Mouse (Mus musculus): Measurements from ENCODE around the gene Bmpr1a. TPM values are rescaled to one million over a fixed set of nuclear protein-coding genes. Genes with fewer than 3 reads are reported as not detected.

Gene Bmpr1a
- polyA plus RNA-seq, 1 experiment from 2014 or later: 44.9 TPM

DNA sequence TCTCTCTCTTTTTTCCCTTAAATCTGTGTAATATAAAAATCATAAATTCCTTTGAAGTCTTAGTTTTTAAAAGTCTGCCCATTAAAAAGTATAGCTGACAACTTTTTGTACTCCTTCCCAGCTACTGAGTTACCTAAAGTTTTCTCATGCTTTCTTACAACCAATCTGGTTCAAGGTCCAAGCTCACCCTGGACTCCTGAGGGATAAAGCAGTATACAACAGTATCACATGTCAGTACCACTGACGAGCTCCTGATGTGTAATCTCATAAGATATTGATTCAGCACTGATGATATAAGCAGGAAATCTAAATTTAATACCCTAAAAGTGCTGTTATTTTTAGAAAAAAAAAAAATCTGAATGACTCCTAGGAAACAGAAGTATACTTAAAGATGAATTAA lies 12.2 kb downstream of the Bmpr1a start:
- Histone ChIP-seq H3K27ac (ENCODE audit: low read depth, low read length) (no peak overlapping the region), H3K4me2 (replicated peaks; ENCODE audit: low read depth, low read length) (no peak overlapping the region), H3K36me3 (ENCODE audit: control insufficient read depth, insufficient read depth, low read length) (no peaks in the 10 kb centered on the region), H3K27me3 (ENCODE audit: control insufficient read depth, insufficient read depth, low read length) (no peaks in the 10 kb centered on the region), H3K4me1 (replicated peaks; ENCODE audit: control insufficient read depth, insufficient read depth, low read length) (no peaks in the 10 kb centered on the region), H3K4me3 (ENCODE audit: low read depth, low read length) (no peak overlapping the region), H3K9me3 (ENCODE audit: control insufficient read depth, low read length) (no peaks in the 10 kb centered on the region), H3K9ac (ENCODE audit: low read depth, low read length) (no peak overlapping the region)
- ATAC-seq (ENCODE audit: low FRiP score) (no peak), DNase-seq (ENCODE audit: low spot score) (no peak)
- WGBS: 76% methylated on average over 1 of the region's 1 CpGs

DNA sequence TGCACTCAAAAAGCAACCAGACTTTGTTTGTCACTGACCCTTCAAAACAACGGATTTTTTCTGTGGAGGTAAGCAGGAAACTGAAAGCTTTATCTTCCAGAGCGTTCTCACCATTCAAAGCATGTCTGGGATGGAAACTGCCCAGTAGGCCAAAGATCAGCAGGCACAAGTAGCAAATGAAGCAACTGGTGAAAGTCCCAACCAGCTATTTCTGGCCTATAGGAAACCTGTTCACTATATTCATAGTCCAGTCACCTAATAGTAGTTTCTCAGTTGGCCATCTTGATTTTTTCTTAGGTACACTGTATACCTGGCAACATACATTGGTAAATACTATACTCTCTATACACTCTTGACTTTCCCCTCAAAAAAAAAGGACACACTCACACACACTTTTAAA lies 13.2 kb downstream of the Bmpr1a start:
- no peaks in the 10 kb centered on the region for H3K36me3 ChIP-seq (ENCODE audit: control insufficient read depth, insufficient read depth, low read length)
- no peaks in the 10 kb centered on the region for H3K4me1 ChIP-seq (replicated peaks; ENCODE audit: control insufficient read depth, insufficient read depth, low read length)
- no peaks in the 10 kb centered on the region for H3K27me3 ChIP-seq (ENCODE audit: control insufficient read depth, insufficient read depth, low read length)
- no peak overlapping the region for H3K9ac ChIP-seq (ENCODE audit: low read depth, low read length)
- no peaks in the 10 kb centered on the region for H3K9me3 ChIP-seq (ENCODE audit: control insufficient read depth, low read length)
- no peak overlapping the region for H3K4me2 ChIP-seq (replicated peaks; ENCODE audit: low read depth, low read length)
- no peak overlapping the region for H3K4me3 ChIP-seq (ENCODE audit: low read depth, low read length)
- 81% methylated on average over 2 of the region's 2 CpGs for WGBS
- DNase-seq (ENCODE audit: low spot score) (no peak), ATAC-seq (ENCODE audit: low FRiP score) (no peak)
- no peak overlapping the region for H3K27ac ChIP-seq (ENCODE audit: low read depth, low read length)

DNA sequence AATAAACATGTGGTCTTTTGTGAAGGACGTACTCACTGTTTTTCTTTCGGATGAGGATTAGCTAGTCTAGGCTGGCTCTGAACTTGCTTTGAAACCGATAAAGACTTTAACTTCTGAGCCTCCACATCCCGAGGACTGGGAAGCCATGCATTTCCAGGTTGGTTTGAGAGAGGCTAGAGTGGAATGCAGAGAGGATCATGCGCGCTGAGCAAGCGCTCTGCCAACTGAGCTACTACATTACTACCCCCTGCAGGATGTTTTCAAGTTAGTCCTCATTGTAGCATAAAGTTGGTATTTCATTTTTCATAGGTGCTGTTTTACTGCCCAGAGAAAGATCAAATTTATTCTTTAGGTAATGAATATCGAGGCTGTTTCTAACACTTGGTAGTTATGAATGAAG lies 17.0 kb downstream of the Bmpr1a start:
- Histone ChIP-seq H3K27ac (ENCODE audit: low read depth, low read length) (no peak overlapping the region), H3K27me3 (ENCODE audit: control insufficient read depth, insufficient read depth, low read length) (no peaks in the 10 kb centered on the region), H3K4me2 (replicated peaks; ENCODE audit: low read depth, low read length) (no peak overlapping the region), H3K4me1 (replicated peaks; ENCODE audit: control insufficient read depth, insufficient read depth, low read length) (no peaks in the 10 kb centered on the region), H3K4me3 (ENCODE audit: low read depth, low read length) (no peak overlapping the region), H3K36me3 (ENCODE audit: control insufficient read depth, insufficient read depth, low read length) (no peaks in the 10 kb centered on the region), H3K9ac (ENCODE audit: low read depth, low read length) (no peak overlapping the region), H3K9me3 (ENCODE audit: control insufficient read depth, low read length) (no peaks in the 10 kb centered on the region)
- ATAC-seq (ENCODE audit: low FRiP score) (no peak), DNase-seq (ENCODE audit: low spot score) (no peak)
- 63% methylated on average over 8 of the region's 8 CpGs for WGBS

DNA sequence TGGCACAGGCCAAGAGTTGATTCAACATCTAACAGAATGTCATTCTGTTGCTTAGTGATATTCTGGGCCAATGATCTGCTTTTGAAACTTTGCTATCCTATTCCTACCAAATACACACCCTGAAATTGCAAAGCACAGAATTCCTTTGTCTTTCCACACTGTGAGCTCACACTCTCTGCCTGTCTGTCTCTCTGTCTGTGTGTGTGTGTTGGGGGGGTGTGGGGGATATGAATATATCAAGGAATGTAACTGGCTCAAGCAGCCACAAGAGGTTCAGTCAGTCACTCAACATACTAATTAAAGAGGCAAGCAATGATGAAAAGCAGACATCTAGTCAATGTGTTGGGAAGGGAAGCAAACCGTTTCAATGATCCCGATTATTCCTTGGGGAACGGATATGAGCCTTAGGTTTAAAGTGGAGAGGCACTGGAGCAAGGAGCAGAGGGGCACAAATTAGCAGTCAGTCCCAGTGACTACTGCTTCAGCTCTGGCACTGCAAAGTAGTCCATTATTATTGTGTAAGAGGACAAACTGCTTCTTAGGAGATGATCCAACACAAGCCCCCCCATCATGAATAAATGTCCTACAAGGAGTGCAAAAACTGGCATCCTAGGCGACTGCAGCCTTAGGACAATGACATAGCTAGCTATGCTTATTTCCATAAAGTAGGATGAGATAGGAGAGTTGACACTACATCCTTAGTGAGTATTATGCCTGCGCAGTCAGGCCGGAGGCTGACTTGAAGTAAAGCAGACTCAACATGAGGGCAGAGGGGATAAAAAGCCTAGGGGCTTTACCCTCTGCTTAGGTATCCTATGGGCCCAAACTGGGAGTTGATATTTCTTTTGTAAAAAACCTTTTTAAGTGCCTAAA lies 19.4 kb downstream of the Bmpr1a start:
- Histone ChIP-seq H3K27ac (ENCODE audit: low read depth, low read length) (0 out of 2 replicates have a peak overlapping the region, but pooled peaks have one; percentile 7), H3K9ac (ENCODE audit: low read depth, low read length) (no peak overlapping the region), H3K4me1 (replicated peaks; ENCODE audit: control insufficient read depth, insufficient read depth, low read length) (no peaks in the 10 kb centered on the region), H3K4me3 (ENCODE audit: low read depth, low read length) (no peak overlapping the region), H3K4me2 (replicated peaks; ENCODE audit: low read depth, low read length) (no peak overlapping the region), H3K27me3 (ENCODE audit: control insufficient read depth, insufficient read depth, low read length) (no peaks in the 10 kb centered on the region), H3K36me3 (ENCODE audit: control insufficient read depth, insufficient read depth, low read length) (no peaks in the 10 kb centered on the region), H3K9me3 (ENCODE audit: control insufficient read depth, low read length) (no peaks in the 10 kb centered on the region)
- ATAC-seq (ENCODE audit: low FRiP score) (peak; percentile 67; the same call in 1 of the 2 replicates), DNase-seq (ENCODE audit: low spot score) (no peak)
- 71% methylated on average over 6 of the region's 6 CpGs for WGBS

DNA sequence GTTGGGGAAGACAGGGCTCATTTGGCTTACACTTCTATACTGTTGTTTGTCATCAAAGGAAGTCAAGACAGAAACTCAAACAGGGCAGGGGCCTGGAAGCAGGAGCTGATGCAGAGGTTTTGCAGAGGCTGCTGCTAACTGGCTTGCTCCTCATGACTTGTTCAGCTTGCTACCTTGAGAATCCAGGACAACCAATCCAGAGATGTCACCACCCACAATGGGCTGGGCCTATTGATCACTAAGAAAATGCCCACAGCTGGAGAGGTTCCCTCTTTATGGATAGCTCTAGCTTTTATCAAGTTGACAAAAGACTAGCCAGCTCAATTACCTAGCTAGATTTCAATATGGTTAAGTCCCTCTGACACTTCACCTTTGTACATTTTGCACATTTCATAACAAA lies 31.6 kb downstream of the Bmpr1a start:
- Histone ChIP-seq H3K27me3 (ENCODE audit: control insufficient read depth, insufficient read depth, low read length) (no peaks in the 10 kb centered on the region), H3K36me3 (ENCODE audit: control insufficient read depth, insufficient read depth, low read length) (no peaks in the 10 kb centered on the region), H3K4me3 (ENCODE audit: low read depth, low read length) (no peak overlapping the region), H3K27ac (ENCODE audit: low read depth, low read length) (no peak overlapping the region), H3K9ac (ENCODE audit: low read depth, low read length) (no peak overlapping the region), H3K4me2 (replicated peaks; ENCODE audit: low read depth, low read length) (no peak overlapping the region), H3K4me1 (replicated peaks; ENCODE audit: control insufficient read depth, insufficient read depth, low read length) (no peaks in the 10 kb centered on the region), H3K9me3 (ENCODE audit: control insufficient read depth, low read length) (no peaks in the 10 kb centered on the region)
- ATAC-seq (ENCODE audit: low FRiP score) (no peak), DNase-seq (ENCODE audit: low spot score) (no peak)

DNA sequence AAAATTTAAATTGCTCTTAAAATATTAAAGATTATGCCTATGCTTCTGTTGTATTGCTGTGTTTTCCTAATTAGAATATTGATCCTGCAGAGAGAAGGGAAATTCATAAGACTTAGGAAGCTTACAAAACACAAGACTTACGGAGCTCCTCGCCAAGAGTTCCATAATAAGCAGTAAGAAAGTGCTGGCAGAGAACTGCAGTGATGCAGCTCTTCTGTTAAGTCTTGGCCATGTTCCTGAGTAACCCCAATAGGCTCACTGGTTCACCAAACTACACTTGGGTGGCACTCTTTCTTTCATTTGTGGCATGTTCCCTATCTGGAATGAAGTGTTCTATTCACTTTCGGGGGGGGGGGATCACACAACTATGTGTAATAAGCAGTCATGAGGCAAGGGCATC lies 36.9 kb downstream of the Bmpr1a start:
- Histone ChIP-seq H3K27me3 (ENCODE audit: control insufficient read depth, insufficient read depth, low read length) (no peaks in the 10 kb centered on the region), H3K4me3 (ENCODE audit: low read depth, low read length) (no peak overlapping the region), H3K27ac (ENCODE audit: low read depth, low read length) (no peak overlapping the region), H3K9me3 (ENCODE audit: control insufficient read depth, low read length) (no peaks in the 10 kb centered on the region), H3K36me3 (ENCODE audit: control insufficient read depth, insufficient read depth, low read length) (no peaks in the 10 kb centered on the region), H3K9ac (ENCODE audit: low read depth, low read length) (no peak overlapping the region), H3K4me2 (replicated peaks; ENCODE audit: low read depth, low read length) (no peak overlapping the region), H3K4me1 (replicated peaks; ENCODE audit: control insufficient read depth, insufficient read depth, low read length) (no peaks in the 10 kb centered on the region)
- WGBS: 79% methylated on average over 3 of the region's 3 CpGs
- ATAC-seq (ENCODE audit: low FRiP score): no peak
- DNase-seq (ENCODE audit: low spot score): no peak

DNA sequence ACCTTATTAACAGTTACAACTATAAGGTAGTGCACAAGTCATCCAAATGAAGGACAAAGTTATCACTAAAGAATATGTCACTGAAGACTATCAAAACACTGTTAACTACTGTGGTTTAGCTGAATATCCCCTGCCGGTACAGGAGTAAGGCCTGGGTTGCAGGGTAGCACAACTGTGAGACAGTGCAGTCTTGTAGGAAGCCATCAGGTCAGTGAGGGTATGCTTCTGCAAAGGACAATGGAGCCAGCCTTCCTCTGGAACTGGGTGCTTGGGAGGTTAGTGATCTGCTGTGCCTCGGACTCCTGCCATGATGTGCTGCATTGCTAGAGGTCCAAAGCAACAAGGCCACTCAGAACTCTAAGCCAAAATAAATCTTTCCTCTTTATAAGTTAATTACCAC lies 43.8 kb downstream of the Bmpr1a start:
- ATAC-seq (ENCODE audit: low FRiP score): no peak
- H3K9ac ChIP-seq (ENCODE audit: low read depth, low read length): no peak overlapping the region
- no peaks in the 10 kb centered on the region for H3K4me1 ChIP-seq (replicated peaks; ENCODE audit: control insufficient read depth, insufficient read depth, low read length)
- WGBS: 81% methylated on average over 2 of the region's 2 CpGs
- no peaks in the 10 kb centered on the region for H3K9me3 ChIP-seq (ENCODE audit: control insufficient read depth, low read length)
- H3K36me3 ChIP-seq (ENCODE audit: control insufficient read depth, insufficient read depth, low read length): no peaks in the 10 kb centered on the region
- H3K4me3 ChIP-seq (ENCODE audit: low read depth, low read length): no peak overlapping the region
- no peak overlapping the region for H3K4me2 ChIP-seq (replicated peaks; ENCODE audit: low read depth, low read length)
- DNase-seq (ENCODE audit: low spot score): no peak
- H3K27me3 ChIP-seq (ENCODE audit: control insufficient read depth, insufficient read depth, low read length): no peaks in the 10 kb centered on the region
- H3K27ac ChIP-seq (ENCODE audit: low read depth, low read length): no peak overlapping the region

DNA sequence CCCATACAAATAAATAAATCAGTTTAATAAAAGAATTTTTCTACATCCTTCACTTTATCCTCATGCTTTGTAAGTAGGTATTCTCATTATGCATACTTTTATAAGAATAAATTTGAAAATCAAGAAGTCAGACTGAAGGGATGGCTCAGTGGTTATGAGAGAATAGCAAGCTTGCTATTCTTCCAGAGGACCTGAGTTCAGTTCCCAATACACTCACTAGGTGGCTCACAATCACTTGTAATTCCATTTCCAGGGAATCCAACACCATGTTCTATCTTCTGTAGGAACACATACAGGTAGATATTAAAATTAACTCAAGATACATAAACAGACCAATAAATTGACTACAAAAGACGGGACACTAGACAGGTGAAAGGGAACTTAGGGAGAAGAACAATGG lies 44.3 kb downstream of the Bmpr1a start:
- no peak for ATAC-seq (ENCODE audit: low FRiP score)
- Histone ChIP-seq H3K27me3 (ENCODE audit: control insufficient read depth, insufficient read depth, low read length) (no peaks in the 10 kb centered on the region), H3K36me3 (ENCODE audit: control insufficient read depth, insufficient read depth, low read length) (no peaks in the 10 kb centered on the region), H3K27ac (ENCODE audit: low read depth, low read length) (no peak overlapping the region), H3K4me3 (ENCODE audit: low read depth, low read length) (no peak overlapping the region), H3K4me1 (replicated peaks; ENCODE audit: control insufficient read depth, insufficient read depth, low read length) (no peaks in the 10 kb centered on the region), H3K4me2 (replicated peaks; ENCODE audit: low read depth, low read length) (no peak overlapping the region), H3K9ac (ENCODE audit: low read depth, low read length) (no peak overlapping the region), H3K9me3 (ENCODE audit: control insufficient read depth, low read length) (no peaks in the 10 kb centered on the region)
- DNase-seq (ENCODE audit: low spot score): peak; percentile 48
- WGBS: 73% methylated on average over 1 of the region's 1 CpGs

DNA sequence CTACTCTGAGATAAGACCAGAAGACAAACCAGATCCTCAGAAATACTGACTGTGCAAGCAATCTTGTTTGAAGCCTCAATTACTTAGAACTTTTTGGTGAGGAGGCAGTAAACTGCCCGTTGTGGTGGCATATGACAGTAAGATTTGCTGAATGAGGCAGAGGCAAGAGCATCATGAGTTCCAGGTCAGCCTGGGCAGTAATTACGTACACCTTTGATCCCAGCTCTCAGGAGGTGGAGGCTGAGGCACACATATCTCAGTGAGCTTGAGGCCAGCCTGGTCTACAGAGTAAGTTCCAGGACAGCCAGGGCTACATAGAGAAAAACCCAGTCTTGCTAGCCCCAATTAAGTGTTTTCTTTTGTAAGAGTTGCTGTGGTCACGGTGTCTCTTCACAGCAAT lies 48.9 kb downstream of the Bmpr1a start:
- 53% methylated on average over 3 of the region's 3 CpGs for WGBS
- DNase-seq (ENCODE audit: low spot score): no peak
- H3K27me3 ChIP-seq (ENCODE audit: control insufficient read depth, insufficient read depth, low read length): no peaks in the 10 kb centered on the region

More for the DNA sequence above, 48.9 kb downstream of the Bmpr1a start:
- peaks cover 2% of the 10 kb centered on the region; the same call in 1 of the 2 replicates for H3K4me1 ChIP-seq (replicated peaks; ENCODE audit: control insufficient read depth, insufficient read depth, low read length)
- ATAC-seq (ENCODE audit: low FRiP score): no peak; the same call in 1 of the 2 replicates
- H3K9ac ChIP-seq (ENCODE audit: low read depth, low read length): no peak overlapping the region
- H3K27ac ChIP-seq (ENCODE audit: low read depth, low read length): peak overlapping the region; percentile 85
- H3K9me3 ChIP-seq (ENCODE audit: control insufficient read depth, low read length): no peaks in the 10 kb centered on the region
- no peaks in the 10 kb centered on the region for H3K36me3 ChIP-seq (ENCODE audit: control insufficient read depth, insufficient read depth, low read length)
- H3K4me2 ChIP-seq (replicated peaks; ENCODE audit: low read depth, low read length): no peak overlapping the region
- H3K4me3 ChIP-seq (ENCODE audit: low read depth, low read length): no peak overlapping the region
